Mouse (Mus musculus) heart, embryonic 11.5 days (tissue): ENCODE data around the gene Creb1. TPM values are rescaled to one million over a fixed set of nuclear protein-coding genes. Genes with fewer than 3 reads are reported as not detected.

Experiments
- polyA plus RNA-seq: library from polyadenylated mRNA; unstranded; fragments of >200 nt; fragmentation: Nextera tagmentation; extraction: Ambion mirVana; gene quantifications from 2 replicates; pipeline ENCODE4 v1.2.1, GENCODE M21; 2014

Creb1 gene
- polyA plus RNA-seq, 1 experiment from 2014 or later: 33.2 TPM

Other genes with a start within 250 kb of the Creb1 start
- gene Mettl21a, start 84.6 kb downstream of the Creb1 start, polyA plus RNA-seq: 12.5 and 14.3 TPM in 2 replicates
- gene Ccnyl1, start 157.8 kb downstream of the Creb1 start, polyA plus RNA-seq: 6.1 and 6.8 TPM in 2 replicates
- 1.4 and 2.2 TPM in 2 replicates for gene Fzd5, start 205.1 kb downstream of the Creb1 start, polyA plus RNA-seq